Mouse (Mus musculus) limb, embryonic 15.5 days (tissue): ENCODE results near the gene Vps11. TPM values are rescaled to one million over a fixed set of nuclear protein-coding genes. Genes with fewer than 3 reads are reported as not detected.
"Not testable (repeated sequence)": the region's sequence is repeated elsewhere in the genome, so short reads cannot be mapped to it uniquely, and the experiment has no call there.

Source experiments
- ATAC-seq: fragments of 200-750 bp; cut with Nextera tagmentation; 2 replicates; pipeline ENCODE4 v1.8.0; 2017; ENCODE audit warnings: low read depth, moderate TSS enrichment; ENCODE audit not compliant: insufficient number of reproducible peaks, low FRiP score, low TSS enrichment
- H3K27ac ChIP-seq: fragments of 300-500 bp; sonication (generic); 2 replicates; pipeline ENCODE4 v1.5.1; 2015; ENCODE audit warnings: moderate library complexity, mild to moderate bottlenecking, inconsistent platforms
- H3K27me3 ChIP-seq: fragments of 300-500 bp; sonication (generic); 2 replicates; pipeline ENCODE4 v1.6.1; 2015; ENCODE audit warnings: inconsistent platforms
- H3K36me3 ChIP-seq: fragments of 300-500 bp; sonication (generic); 2 replicates; pipeline ENCODE4 v1.6.1; 2015; ENCODE audit warnings: inconsistent platforms
- H3K4me1 ChIP-seq: fragments of 300-500 bp; sonication (generic); 2 replicates; pipeline ENCODE4 v1.6.1; 2015; ENCODE audit warnings: inconsistent platforms
- H3K4me2 ChIP-seq: fragments of 300-500 bp; sonication (generic); 2 replicates; pipeline ENCODE4 v1.6.1; 2015; ENCODE audit warnings: mild to moderate bottlenecking, inconsistent platforms
- H3K4me3 ChIP-seq: fragments of 300-500 bp; sonication (generic); 2 replicates; pipeline ENCODE4 v1.5.1; 2015; ENCODE audit warnings: mild to moderate bottlenecking, inconsistent platforms
- H3K9ac ChIP-seq: fragments of 300-500 bp; sonication (generic); 2 replicates; pipeline ENCODE4 v1.6.1; 2015; ENCODE audit warnings: inconsistent platforms
- H3K9me3 ChIP-seq: fragments of 300-500 bp; sonication (generic); 2 replicates; pipeline ENCODE4 v1.6.1; 2016; ENCODE audit warnings: inconsistent platforms
- WGBS: fragments of 180-500 bp; shearing (Covaris S2); methylation state at CpG from one replicate; pipeline ENCODE4 v1.1.7; 2015; 5-methylcytosine and 5-hydroxymethylcytosine counted together
- polyA plus RNA-seq: library from polyadenylated mRNA; unstranded; fragments of >200 nt; fragmentation: Nextera tagmentation; extraction: Ambion mirVana; gene quantifications from 2 replicates; pipeline ENCODE4 v1.2.1, GENCODE M21; 2015

The Vps11 gene
- polyA plus RNA-seq, 1 experiment from 2014 or later = 30.7 TPM

- Histone ChIP-seq H3K4me2 (peak overlapping the region; percentile 71), H3K4me3 (peak overlapping the region; percentile 92), H3K27ac (peak overlapping the region; percentile 79), H3K9ac (peak overlapping the region; percentile 85; the same call in 1 of the 2 replicates), H3K36me3 (peaks cover 28% of the 10 kb centered on the region), H3K4me1 (peaks cover 10% of the 10 kb centered on the region)
- 41% methylated on average over 4 of the region's 4 CpGs for WGBS
- not testable (repeated sequence) for ATAC-seq, H3K27me3 ChIP-seq, H3K9me3 ChIP-seq
Observed at GRCm38 (mm10) chr9:44361931-44362330, 461 bp upstream of the Vps11 start.

GRCm38 (mm10) chr9:44357207-44357606 is 4.3 kb downstream of the Vps11 start:
- ATAC-seq = no peak
- WGBS = 74% methylated on average over 4 of the region's 4 CpGs
- Histone ChIP-seq H3K4me1 (peaks cover 10% of the 10 kb centered on the region), H3K4me2 (no peak overlapping the region), H3K9ac (no peak overlapping the region), H3K27me3 (no peaks in the 10 kb centered on the region), H3K4me3 (no peak overlapping the region), H3K27ac (no peak overlapping the region), H3K9me3 (no peaks in the 10 kb centered on the region), H3K36me3 (peaks cover 75% of the 10 kb centered on the region)

- H3K27me3 ChIP-seq = no peaks in the 10 kb centered on the region
- no peak for ATAC-seq
- H3K4me3 ChIP-seq = no peak overlapping the region
- H3K36me3 ChIP-seq = peaks cover 96% of the 10 kb centered on the region
- no peak overlapping the region for H3K9ac ChIP-seq
- WGBS = 92% methylated on average over 6 of the region's 6 CpGs
- H3K4me2 ChIP-seq = no peak overlapping the region
- no peaks in the 10 kb centered on the region for H3K4me1 ChIP-seq
- H3K9me3 ChIP-seq = no peaks in the 10 kb centered on the region
- H3K27ac ChIP-seq = no peak overlapping the region
Observed at GRCm38 (mm10) chr9:44353142-44353541, 8.3 kb downstream of the Vps11 start.

DNA sequence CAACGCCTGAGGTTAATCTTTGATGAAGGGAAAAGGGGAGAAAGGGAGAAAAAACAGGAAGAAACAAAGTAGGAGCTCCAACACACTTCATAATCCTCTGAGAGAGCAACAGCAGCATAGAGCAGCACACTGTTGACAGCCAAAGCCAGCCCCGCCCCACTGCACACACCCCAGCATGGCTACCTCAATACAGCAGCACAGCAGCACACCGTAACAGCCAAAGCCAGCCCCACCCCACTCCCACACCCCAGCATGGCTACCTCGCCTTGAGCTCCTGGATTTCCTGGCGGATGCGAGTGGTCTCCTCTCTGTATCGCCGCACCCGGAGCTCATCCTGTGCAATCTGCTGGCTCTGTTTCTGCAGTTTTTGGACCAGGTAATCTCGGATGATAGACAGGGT is 9.1 kb downstream of the Vps11 start:
- H3K9ac ChIP-seq = no peak overlapping the region

GRCm38 (mm10) chr9:44351396-44351795 is 10.1 kb downstream of the Vps11 start:
- Histone ChIP-seq H3K4me2 (no peak overlapping the region), H3K9ac (no peak overlapping the region), H3K4me1 (no peaks in the 10 kb centered on the region), H3K9me3 (no peaks in the 10 kb centered on the region), H3K36me3 (peaks cover 97% of the 10 kb centered on the region), H3K4me3 (no peak overlapping the region), H3K27me3 (no peaks in the 10 kb centered on the region), H3K27ac (no peak overlapping the region)
- 94% methylated on average over 4 of the region's 4 CpGs for WGBS
- no peak for ATAC-seq

More for the DNA sequence above, 9.1 kb downstream of the Vps11 start:
- Histone ChIP-seq H3K4me1 (no peaks in the 10 kb centered on the region), H3K9me3 (no peaks in the 10 kb centered on the region), H3K36me3 (peaks cover 97% of the 10 kb centered on the region), H3K4me3 (no peak overlapping the region), H3K27me3 (no peaks in the 10 kb centered on the region), H3K27ac (no peak overlapping the region), H3K4me2 (no peak overlapping the region)
- no peak for ATAC-seq
- WGBS = 90% methylated on average over 10 of the region's 10 CpGs

GRCm38 (mm10) chr9:44348546-44348945 is 12.9 kb downstream of the Vps11 start:
- H3K4me2 ChIP-seq = no peak overlapping the region
- no peak overlapping the region for H3K27ac ChIP-seq
- over 99% methylated on average over 4 of the region's 4 CpGs for WGBS
- no peak overlapping the region for H3K9ac ChIP-seq
- no peaks in the 10 kb centered on the region for H3K9me3 ChIP-seq
- H3K27me3 ChIP-seq = no peaks in the 10 kb centered on the region
- peaks cover 69% of the 10 kb centered on the region for H3K36me3 ChIP-seq
- no peak overlapping the region for H3K4me3 ChIP-seq
- no peak for ATAC-seq
- H3K4me1 ChIP-seq = no peaks in the 10 kb centered on the region

DNA sequence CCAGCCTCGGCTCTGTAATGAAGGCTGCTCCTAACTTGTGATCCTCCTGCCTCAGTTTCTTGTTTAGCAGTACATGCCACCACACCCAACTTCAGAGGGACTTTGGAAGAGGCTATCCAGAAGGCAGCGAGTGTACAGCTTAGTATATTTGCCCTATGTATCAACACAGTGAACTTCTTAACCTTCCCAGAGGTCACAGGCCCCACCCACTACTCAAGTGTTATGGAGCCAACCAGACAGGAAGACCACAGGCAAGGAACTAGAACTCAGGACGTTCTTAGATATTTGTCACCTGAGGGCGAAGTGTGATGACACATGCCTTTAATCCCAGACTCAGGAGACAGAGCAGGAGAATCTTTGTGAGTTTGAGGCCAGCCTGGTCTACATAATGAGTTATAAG is 13.8 kb downstream of the Vps11 start:
- ATAC-seq = no peak
- Histone ChIP-seq H3K4me3 (no peak overlapping the region), H3K27me3 (no peaks in the 10 kb centered on the region), H3K9me3 (no peaks in the 10 kb centered on the region), H3K4me2 (no peak overlapping the region), H3K9ac (no peak overlapping the region), H3K36me3 (peaks cover 60% of the 10 kb centered on the region), H3K4me1 (peaks cover 8% of the 10 kb centered on the region), H3K27ac (no peak overlapping the region)
- WGBS = 86% methylated on average over 4 of the region's 4 CpGs

DNA sequence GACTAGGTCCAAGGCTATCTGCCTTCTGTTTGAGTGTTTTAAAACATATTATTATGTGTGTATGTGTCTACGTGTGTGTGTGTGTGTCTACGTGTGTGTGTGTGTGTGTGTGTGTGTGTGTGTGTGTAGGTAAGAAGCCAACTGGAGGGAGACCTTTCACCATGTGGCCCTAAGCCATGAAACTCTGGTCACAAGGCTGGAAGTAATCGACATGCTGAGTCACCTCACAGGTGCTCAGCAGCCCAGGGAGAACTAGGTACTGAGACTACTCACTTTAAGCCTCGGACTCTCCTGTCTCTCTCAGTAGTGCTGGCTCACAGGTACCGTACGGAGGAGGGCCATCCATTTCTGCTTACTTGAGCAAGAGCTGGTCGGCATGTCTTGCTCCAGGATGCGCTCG is 14.3 kb downstream of the Vps11 start:
- H3K9me3 ChIP-seq = no peaks in the 10 kb centered on the region
- peaks cover 55% of the 10 kb centered on the region for H3K36me3 ChIP-seq
- H3K27ac ChIP-seq = no peak overlapping the region
- no peak for ATAC-seq
- no peak overlapping the region for H3K4me2 ChIP-seq
- H3K27me3 ChIP-seq = no peaks in the 10 kb centered on the region
- peaks cover 13% of the 10 kb centered on the region for H3K4me1 ChIP-seq
- H3K9ac ChIP-seq = no peak overlapping the region
- 91% methylated on average over 9 of the region's 9 CpGs for WGBS
- no peak overlapping the region for H3K4me3 ChIP-seq

DNA sequence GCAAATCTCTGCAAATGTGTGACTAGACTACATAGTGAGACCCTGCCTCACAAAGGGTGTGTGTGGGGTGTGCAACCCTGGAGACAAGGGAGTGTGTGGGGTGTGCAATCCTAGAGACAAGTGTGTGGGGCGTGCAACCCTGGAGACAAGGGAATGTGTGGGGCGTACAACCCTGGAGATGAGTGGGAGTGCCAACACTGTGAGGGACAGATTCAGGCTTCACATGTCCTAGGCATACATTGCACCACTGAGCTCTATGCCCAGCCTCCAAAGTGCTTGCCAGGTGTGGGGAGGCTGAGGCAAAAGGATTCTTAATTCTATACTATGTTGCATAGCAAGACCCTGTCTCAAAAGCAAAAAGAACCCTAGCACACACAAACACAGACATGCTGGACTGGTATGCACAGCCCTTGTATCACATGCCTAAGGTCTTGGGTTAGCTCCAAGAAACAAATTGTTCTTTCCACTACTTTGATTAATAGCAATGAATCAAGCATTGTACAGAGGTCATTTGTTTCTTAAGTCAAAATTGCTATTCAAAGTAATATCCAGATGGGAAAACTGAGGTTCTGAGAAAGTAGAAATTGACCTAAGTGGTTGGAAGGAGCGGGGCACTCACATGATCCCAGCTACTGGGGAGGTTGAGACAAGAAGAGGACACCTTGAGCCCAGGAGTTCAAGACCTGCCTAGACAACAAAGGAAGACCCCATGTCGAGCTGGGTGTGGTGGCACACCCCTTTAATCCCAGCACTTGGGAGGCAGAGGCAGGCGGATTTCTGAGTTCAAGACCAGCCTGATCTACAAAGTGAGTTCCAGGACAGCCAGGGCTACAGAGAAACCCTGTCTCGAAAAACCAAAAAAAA is 15.7 kb downstream of the Vps11 start:
- 82% methylated on average over 6 of the region's 6 CpGs for WGBS
- no peak overlapping the region for H3K27ac ChIP-seq
- peaks cover 55% of the 10 kb centered on the region for H3K36me3 ChIP-seq

GRCm38 (mm10) chr9:44343781-44344421 is 17.6 kb downstream of the Vps11 start, which contains the start of gene Hmbs:
Gene Hmbs (minus strand): TSS chr9:44344228.
- peak within 1 kb of the TSS; percentile 91 for H3K4me3 ChIP-seq
- H3K9ac ChIP-seq = peak within 1 kb of the TSS; percentile 76
- H3K4me1 ChIP-seq = peaks cover 14% of the 10 kb centered on the region
- WGBS = under 1% methylated on average over 39 of the region's 39 CpGs
- H3K4me2 ChIP-seq = peak within 1 kb of the TSS; percentile 57
- no peaks in the 10 kb centered on the region for H3K9me3 ChIP-seq
- H3K27me3 ChIP-seq = no peaks in the 10 kb centered on the region
- H3K27ac ChIP-seq = peak within 1 kb of the TSS; percentile 98
- peak; percentile 91 for ATAC-seq
- H3K36me3 ChIP-seq = peaks cover 45% of the 10 kb centered on the region

More for the DNA sequence above, 15.7 kb downstream of the Vps11 start:
- Histone ChIP-seq H3K4me2 (no peak overlapping the region), H3K4me3 (no peak overlapping the region), H3K4me1 (peaks cover 14% of the 10 kb centered on the region), H3K9ac (no peak overlapping the region), H3K27me3 (no peaks in the 10 kb centered on the region), H3K9me3 (no peaks in the 10 kb centered on the region)
- ATAC-seq = no peak

- H3K27me3 ChIP-seq = no peaks in the 10 kb centered on the region
- H3K4me1 ChIP-seq = peaks cover 14% of the 10 kb centered on the region
- no peaks in the 10 kb centered on the region for H3K9me3 ChIP-seq
- peak overlapping the region; percentile 98 for H3K27ac ChIP-seq
- H3K36me3 ChIP-seq = peaks cover 43% of the 10 kb centered on the region
- peak overlapping the region; percentile 42 for H3K9ac ChIP-seq
- no peak for ATAC-seq
- H3K4me2 ChIP-seq = peak overlapping the region; percentile 57
- H3K4me3 ChIP-seq = peak overlapping the region; percentile 91
- 2% methylated on average over 6 of the region's 6 CpGs for WGBS
Observed at GRCm38 (mm10) chr9:44343290-44343689, 18.2 kb downstream of the Vps11 start.

DNA sequence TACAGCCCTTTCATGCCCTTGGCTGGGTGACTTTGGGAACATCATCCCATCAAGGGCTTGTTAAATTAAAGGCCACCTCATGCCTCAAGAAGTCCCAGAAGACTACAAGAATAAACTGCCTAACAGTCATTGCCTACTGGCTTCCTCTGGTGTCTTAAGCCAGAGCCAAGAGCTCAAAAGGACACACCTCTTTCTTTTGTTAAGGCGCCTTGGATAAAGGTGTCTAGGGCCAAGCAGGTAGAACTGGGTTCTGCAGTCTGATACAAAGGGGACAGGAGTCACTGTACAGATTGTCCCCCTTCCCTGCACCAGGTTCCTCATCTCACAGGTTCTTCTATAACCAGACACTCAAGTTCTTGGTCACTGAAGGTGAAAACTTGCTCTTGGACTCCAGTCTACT is 18.9 kb downstream of the Vps11 start:
- Histone ChIP-seq H3K9me3 (no peaks in the 10 kb centered on the region), H3K9ac (no peak overlapping the region), H3K4me2 (no peak overlapping the region; the same call in 1 of the 2 replicates), H3K4me1 (peaks cover 18% of the 10 kb centered on the region), H3K4me3 (no peak overlapping the region), H3K27me3 (no peaks in the 10 kb centered on the region), H3K27ac (no peak overlapping the region), H3K36me3 (peaks cover 39% of the 10 kb centered on the region)
- 94% methylated on average over 1 of the region's 1 CpGs for WGBS
- ATAC-seq = no peak
